Mouse (Mus musculus) effector memory CD4-positive, alpha-beta T cell, adult 5 months (primary cell): ENCODE results near the gene Nat10. TPM values are rescaled to one million over a fixed set of nuclear protein-coding genes. Genes with fewer than 3 reads are reported as not detected.

Experiments
- polyA plus RNA-seq: library from polyadenylated mRNA; unstranded; fragments of 100-300 nt; shearing (Covaris generic); gene quantifications from one replicate; pipeline ENCODE4 v1.2.1, GENCODE M21; 2017

Gene Nat10
- polyA plus RNA-seq = 36.9 TPM

GRCm38 (mm10) chr2:103760906-103761716, at the start of gene Nat10:
Nat10 (minus strand) TSS chr2:103761270.

GRCm38 (mm10) chr2:103797491-103798009, 36.5 kb upstream of the Nat10 start, which contains the start of gene Caprin1:
Caprin1 (minus strand) TSS chr2:103797649.

Other genes with a start within 250 kb of the Nat10 start
- 87.2 TPM for gene Abtb2, start 195.0 kb downstream of the Nat10 start, polyA plus RNA-seq
- gene Caprin1, start 36.4 kb upstream of the Nat10 start, polyA plus RNA-seq = 219 TPM
- gene Lmo2, start 196.7 kb upstream of the Nat10 start, polyA plus RNA-seq = not detected